Mouse (Mus musculus) forebrain, embryonic 16.5 days (tissue): ENCODE measurements at regions not wholly inside any gene's neighbourhood (a gene's known extent, or its start where the extent isn't known, plus 50 kb on each side); places are given as distances from the start of the nearest gene placed in this dataset.

Experiments used
- ATAC-seq: fragments of 200-750 bp; cut with Nextera tagmentation; 2 replicates; pipeline ENCODE4 v1.8.0; 2017; ENCODE audit warnings: mild to moderate bottlenecking, moderate library complexity
- H3K27ac ChIP-seq: fragments of 300-500 bp; sonication (generic); 2 replicates; pipeline ENCODE4 v1.5.1; 2014; ENCODE audit warnings: low read length, control low read depth
- H3K27me3 ChIP-seq: fragments of 300-500 bp; sonication (generic); replicated peaks from 2 replicates; pipeline ENCODE4 v1.6.1; 2014; ENCODE audit warnings: low read length; ENCODE audit not compliant: control insufficient read depth, insufficient read depth
- H3K36me3 ChIP-seq: fragments of 300-500 bp; sonication (generic); 2 replicates; pipeline ENCODE4 v1.6.1; 2014; ENCODE audit not compliant: control insufficient read depth, insufficient read depth
- H3K4me1 ChIP-seq: fragments of 300-500 bp; sonication (generic); replicated peaks from 2 replicates; pipeline ENCODE4 v1.6.1; 2014; ENCODE audit warnings: low read length; ENCODE audit not compliant: control insufficient read depth, insufficient read depth
- H3K4me2 ChIP-seq: fragments of 300-500 bp; sonication (generic); 2 replicates; pipeline ENCODE4 v1.6.1; 2014; ENCODE audit warnings: mild to moderate bottlenecking, low read length, control low read depth
- H3K4me3 ChIP-seq: fragments of 300-500 bp; sonication (generic); replicated peaks from 2 replicates; pipeline ENCODE4 v1.5.1; 2014; ENCODE audit warnings: mild to moderate bottlenecking, low read length, control low read depth
- H3K9ac ChIP-seq: fragments of 300-500 bp; sonication (generic); replicated peaks from 2 replicates; pipeline ENCODE4 v1.6.1; 2014; ENCODE audit warnings: low read depth, low read length, control low read depth
- H3K9me3 ChIP-seq: fragments of 300-500 bp; sonication (generic); 2 replicates; pipeline ENCODE4 v1.6.1; 2016; ENCODE audit warnings: low read length; ENCODE audit not compliant: control insufficient read depth
- WGBS: fragments of 180-500 bp; shearing (Covaris S2); extraction: QIAGEN DNeasy Blood & Tissue Kit; methylation state at CpG from one replicate; pipeline ENCODE4 v1.1.7; 2014; 5-methylcytosine and 5-hydroxymethylcytosine counted together

- no peaks in the 10 kb centered on the region for H3K36me3 ChIP-seq
- WGBS = 100% methylated on average over 1 of the region's 1 CpGs
- no peak for ATAC-seq
These were observed 475.3 kb downstream of the Dach1 start for GRCm38 (mm10) chr14:97694238-97694637.

GRCm38 (mm10) chr14:97684617-97685016 is 484.9 kb downstream of the Dach1 start:
- no peak overlapping the region for H3K4me3 ChIP-seq
- no peaks in the 10 kb centered on the region for H3K36me3 ChIP-seq
- H3K9ac ChIP-seq = no peak overlapping the region
- no peak for ATAC-seq
- H3K4me1 ChIP-seq = no peaks in the 10 kb centered on the region
- WGBS = 78% methylated on average over 3 of the region's 3 CpGs
- H3K9me3 ChIP-seq = no peaks in the 10 kb centered on the region
- no peak overlapping the region for H3K4me2 ChIP-seq
- no peak overlapping the region for H3K27ac ChIP-seq
- no peaks in the 10 kb centered on the region for H3K27me3 ChIP-seq

More at GRCm38 (mm10) chr14:97694238-97694637, 475.3 kb downstream of the Dach1 start:
- no peak overlapping the region for H3K9ac ChIP-seq
- H3K4me2 ChIP-seq = no peak overlapping the region
- H3K27ac ChIP-seq = no peak overlapping the region
- no peaks in the 10 kb centered on the region for H3K27me3 ChIP-seq
- H3K4me3 ChIP-seq = no peak overlapping the region
- H3K9me3 ChIP-seq = no peaks in the 10 kb centered on the region; the same call in 1 of the 2 replicates
- no peaks in the 10 kb centered on the region for H3K4me1 ChIP-seq

- 79% methylated on average over 2 of the region's 2 CpGs for WGBS
- Histone ChIP-seq H3K36me3 (no peaks in the 10 kb centered on the region), H3K9ac (no peak overlapping the region), H3K4me3 (no peak overlapping the region), H3K27ac (no peak overlapping the region), H3K9me3 (no peaks in the 10 kb centered on the region), H3K4me1 (no peaks in the 10 kb centered on the region), H3K4me2 (no peak overlapping the region), H3K27me3 (no peaks in the 10 kb centered on the region)
- ATAC-seq = no peak
These were observed 501.8 kb downstream of the Dach1 start for GRCm38 (mm10) chr14:97667806-97668205.

GRCm38 (mm10) chr14:97638187-97638792 is 531.3 kb downstream of the Dach1 start:
- no peaks in the 10 kb centered on the region for H3K9me3 ChIP-seq
- 20% methylated on average over 4 of the region's 4 CpGs for WGBS
- H3K4me2 ChIP-seq = no peak overlapping the region
- H3K4me3 ChIP-seq = no peak overlapping the region
- H3K27me3 ChIP-seq = no peaks in the 10 kb centered on the region
- H3K4me1 ChIP-seq = no peaks in the 10 kb centered on the region
- no peaks in the 10 kb centered on the region for H3K36me3 ChIP-seq
- H3K9ac ChIP-seq = no peak overlapping the region
- no peak overlapping the region for H3K27ac ChIP-seq
- ATAC-seq = no peak

GRCm38 (mm10) chr14:97611438-97611837 is 558.1 kb downstream of the Dach1 start:
- Histone ChIP-seq H3K27me3 (no peaks in the 10 kb centered on the region), H3K4me2 (no peak overlapping the region), H3K4me3 (no peak overlapping the region), H3K4me1 (no peaks in the 10 kb centered on the region), H3K9ac (no peak overlapping the region), H3K27ac (no peak overlapping the region), H3K9me3 (no peaks in the 10 kb centered on the region), H3K36me3 (no peaks in the 10 kb centered on the region)
- WGBS = 54% methylated on average over 1 of the region's 1 CpGs
- no peak for ATAC-seq

GRCm38 (mm10) chr14:97596694-97597093 is 572.9 kb downstream of the Dach1 start:
- Histone ChIP-seq H3K9me3 (no peaks in the 10 kb centered on the region), H3K27ac (no peak overlapping the region), H3K4me3 (no peak overlapping the region), H3K4me1 (no peaks in the 10 kb centered on the region), H3K27me3 (no peaks in the 10 kb centered on the region), H3K4me2 (no peak overlapping the region), H3K9ac (no peak overlapping the region), H3K36me3 (no peaks in the 10 kb centered on the region)
- WGBS = 16% methylated on average over 5 of the region's 5 CpGs
- no peak for ATAC-seq

- Histone ChIP-seq H3K4me2 (peak overlapping the region; percentile 21), H3K4me3 (no peak overlapping the region), H3K27me3 (peaks cover 7% of the 10 kb centered on the region), H3K9ac (no peak overlapping the region), H3K4me1 (peaks cover 6% of the 10 kb centered on the region), H3K27ac (no peak overlapping the region), H3K9me3 (no peaks in the 10 kb centered on the region), H3K36me3 (no peaks in the 10 kb centered on the region)
- ATAC-seq = peak; percentile 43
- 14% methylated on average over 4 of the region's 4 CpGs for WGBS
These were observed 581.0 kb downstream of the Dach1 start for GRCm38 (mm10) chr14:97588611-97589010.

- peak overlapping the region; percentile 21 for H3K4me2 ChIP-seq
- peak; percentile 99 for ATAC-seq
- under 1% methylated on average over 7 of the region's 7 CpGs for WGBS
These were observed 581.4 kb downstream of the Dach1 start for GRCm38 (mm10) chr14:97588182-97588581.

GRCm38 (mm10) chr14:97586962-97587361 is 582.6 kb downstream of the Dach1 start:
- Histone ChIP-seq H3K27me3 (peaks cover 7% of the 10 kb centered on the region), H3K9ac (no peak overlapping the region), H3K4me3 (no peak overlapping the region), H3K4me2 (no peak overlapping the region), H3K36me3 (no peaks in the 10 kb centered on the region), H3K4me1 (peaks cover 6% of the 10 kb centered on the region), H3K27ac (no peak overlapping the region), H3K9me3 (no peaks in the 10 kb centered on the region)
- 8% methylated on average over 4 of the region's 4 CpGs for WGBS
- no peak for ATAC-seq

More at GRCm38 (mm10) chr14:97588182-97588581, 581.4 kb downstream of the Dach1 start:
- no peaks in the 10 kb centered on the region for H3K9me3 ChIP-seq
- H3K27me3 ChIP-seq = peaks cover 7% of the 10 kb centered on the region
- H3K36me3 ChIP-seq = no peaks in the 10 kb centered on the region
- no peak overlapping the region for H3K9ac ChIP-seq
- no peak overlapping the region for H3K4me3 ChIP-seq
- H3K27ac ChIP-seq = no peak overlapping the region
- H3K4me1 ChIP-seq = peaks cover 6% of the 10 kb centered on the region

- no peak overlapping the region for H3K4me3 ChIP-seq
- no peaks in the 10 kb centered on the region for H3K36me3 ChIP-seq
- no peaks in the 10 kb centered on the region for H3K27me3 ChIP-seq
- WGBS = 95% methylated on average over 1 of the region's 1 CpGs
- H3K27ac ChIP-seq = no peak overlapping the region
- no peak for ATAC-seq
- H3K9me3 ChIP-seq = no peaks in the 10 kb centered on the region
- no peaks in the 10 kb centered on the region for H3K4me1 ChIP-seq
- H3K4me2 ChIP-seq = no peak overlapping the region
- no peak overlapping the region for H3K9ac ChIP-seq
These were observed 599.3 kb downstream of the Dach1 start for GRCm38 (mm10) chr14:97570274-97570673.
